ENCODE assay signal across 10 mouse cellular contexts in the genomic region with DNA sequence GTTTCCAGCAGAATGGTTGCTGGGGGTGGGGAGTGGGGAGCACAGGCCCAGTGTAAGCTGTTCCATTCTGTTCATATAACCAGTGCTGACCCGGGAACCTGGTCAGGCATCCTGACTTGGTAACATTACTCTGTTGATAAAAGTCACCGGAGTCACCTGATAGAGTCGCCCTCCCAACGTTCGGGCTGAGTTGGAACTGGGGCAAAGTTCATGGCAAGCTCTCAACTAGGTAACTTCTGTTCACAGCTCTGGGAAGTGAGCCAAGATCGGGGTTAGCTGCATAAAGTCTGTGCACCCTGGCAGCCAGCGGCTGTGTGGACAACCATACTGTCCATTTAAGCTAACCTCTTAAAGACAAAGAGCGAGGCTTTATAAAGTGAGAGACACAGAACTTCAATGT. TPM values are rescaled to one million over a fixed set of nuclear protein-coding genes. Genes with fewer than 3 reads are reported as not detected.
A peak's percentile ranks its signal among the peaks of the same experiment; 100 is the strongest.
DNase-seq lines count a peak whose midpoint lies in the region; ATAC-seq and TF ChIP-seq lines count a peak whose summit lies in the region.
"Not testable (repeated sequence)": the region's sequence is repeated elsewhere in the genome, so short reads cannot be mapped to it uniquely, and the experiment has no call there.
"Had no signal": no experiment of that assay in that cellular context is flagged by ENCODE, and none has a peak within 500 bp of the region (broad histone marks: within the 10 kb centered on the region; RNA-seq: fewer than 3 reads in every experiment).

No protein-coding gene starts in this region.

- H3K27ac ChIP-seq in kidney, embryonic 16.5 days (ENCODE audit: low read length); liver, embryonic 15.5 days (replicated peaks): not testable (repeated sequence)
- H3K27ac ChIP-seq in stomach, embryonic 16.5 days (ENCODE audit: low read length) = peak overlapping the region; percentile 52; the same call in 1 of the 2 replicates

- not testable (repeated sequence) for H3K9me3 ChIP-seq in kidney, embryonic 16.5 days (ENCODE audit: low read length); liver, embryonic 15.5 days (replicated peaks); stomach, embryonic 16.5 days (replicated peaks; ENCODE audit: control insufficient read depth, low read length)

- TF ChIP-seq POLR2A in brain, embryonic 14.5 days (IDR thresholded peaks at IDR 0.05; ENCODE audit: borderline replicate concordance, extremely low read depth, insufficient read depth, insufficient read length, poor library complexity, severe bottlenecking) = not testable (repeated sequence)

- not testable (repeated sequence) for H3K4me2 ChIP-seq in kidney, embryonic 16.5 days (replicated peaks; ENCODE audit: low read depth, low read length); liver, embryonic 15.5 days; stomach, embryonic 16.5 days (ENCODE audit: low read depth, low read length)

- H3K4me3 ChIP-seq in kidney, embryonic 16.5 days (ENCODE audit: low read length); liver, embryonic 15.5 days (replicated peaks); stomach, embryonic 16.5 days (replicated peaks; ENCODE audit: low read length): not testable (repeated sequence)

- 18% methylated on average over 8 of the region's 8 CpGs for WGBS in kidney, embryonic 16.5 days
- WGBS in liver, embryonic 15.5 days (ENCODE audit: insufficient replicate concordance) = 56% methylated on average over 8 of the region's 8 CpGs
- WGBS in stomach, embryonic 16.5 days = 36% methylated on average over 8 of the region's 8 CpGs

- not testable (repeated sequence) for H3K9ac ChIP-seq in kidney, embryonic 16.5 days (replicated peaks; ENCODE audit: low read length); liver, embryonic 15.5 days; stomach, embryonic 16.5 days (ENCODE audit: low read length)

- H3K36me3 ChIP-seq in kidney, embryonic 16.5 days (ENCODE audit: insufficient read depth, low read length); liver, embryonic 15.5 days (replicated peaks); stomach, embryonic 16.5 days (ENCODE audit: control insufficient read depth, insufficient read depth, low read length): not testable (repeated sequence)

- TF ChIP-seq CTCF in brain, embryonic 14.5 days (IDR thresholded peaks at IDR 0.05; ENCODE audit: borderline replicate concordance, extremely low read depth, insufficient read depth, insufficient read length) = not testable (repeated sequence)

- ATAC-seq in kidney, embryonic 16.5 days (ENCODE audit: low FRiP score, low TSS enrichment) = peak; percentile 74
- ATAC-seq in liver, embryonic 15.5 days (ENCODE audit: insufficient read depth) = peak; percentile 77
- ATAC-seq in megakaryocyte, adult 5-6 weeks (ENCODE audit: poor library complexity, severe bottlenecking) = peak; percentile 24; the same call in 1 of the 2 replicates
- ATAC-seq in stomach, embryonic 16.5 days (ENCODE audit: insufficient read depth, low FRiP score) = peak; percentile 87

- H3K4me1 ChIP-seq in kidney, embryonic 16.5 days (ENCODE audit: insufficient read depth, low read length) = peaks cover 18% of the 10 kb centered on the region
- H3K4me1 ChIP-seq in liver, embryonic 15.5 days (replicated peaks); stomach, embryonic 16.5 days (ENCODE audit: control insufficient read depth, insufficient read depth, low read length): not testable (repeated sequence)

- not testable (repeated sequence) for H3K27me3 ChIP-seq in kidney, embryonic 16.5 days (ENCODE audit: insufficient read depth, low read length); liver, embryonic 15.5 days; stomach, embryonic 16.5 days (ENCODE audit: control insufficient read depth, insufficient read depth, low read length)

- DNase-seq in brain, embryonic 14.5 days (ENCODE audit: low read depth) = peak; percentile 30
- peak; percentile 85 to 86 for DNase-seq in heart, adult 18-20 months
- DNase-seq in heart, postnatal 4 days = peak; percentile 90

RNA-seq across cellular contexts. Expression of a gene that starts 10.1 kb away (rescaled TPM):
- polyA plus RNA-seq in brain, embryonic 14.5 days (2012; rRNA removed) = 45.3 and 47.0 TPM in 2 replicates
- 10 to 100 TPM; 39.0 to 51.3 TPM for total RNA-seq in heart, adult 18-20 months (2021)
- total RNA-seq in heart, postnatal 4 days (2021) = 100 to 1,000 TPM; 161 to 177 TPM
- 69.0 and 69.8 TPM in 2 replicates for polyA plus RNA-seq in kidney, embryonic 16.5 days (2015; fragmentation: Nextera tagmentation; extraction: Ambion mirVana)
- 35.8 and 44.5 TPM in 2 replicates for polyA plus RNA-seq in liver, embryonic 15.5 days (2015; fragmentation: Nextera tagmentation; extraction: Ambion mirVana)
- total RNA-seq in megakaryocyte, adult 5-6 weeks (2015) = 2.5 and 6.0 TPM in 2 replicates
- total RNA-seq in megakaryocyte, adult 5-6 weeks (2017) = 10.6 and 11.8 TPM in 2 replicates
- 37.4 and 48.4 TPM in 2 replicates for polyA plus RNA-seq in stomach, embryonic 16.5 days (2015; fragmentation: Nextera tagmentation; extraction: Ambion mirVana)

RNA-seq across cellular contexts. Expression of a gene that starts 11.6 kb away (rescaled TPM):
- polyA plus RNA-seq in brain, embryonic 14.5 days (2012; rRNA removed) = 3.1 and 4.5 TPM in 2 replicates
- 100 to 1,000 TPM; 120 to 125 TPM for total RNA-seq in heart, adult 18-20 months (2021)
- total RNA-seq in heart, postnatal 4 days (2021) = 100 to 1,000 TPM; 204 to 209 TPM
- polyA plus RNA-seq in kidney, embryonic 16.5 days (2015; fragmentation: Nextera tagmentation; extraction: Ambion mirVana) = 40.9 and 45.5 TPM in 2 replicates
- polyA plus RNA-seq in liver, embryonic 15.5 days (2015; fragmentation: Nextera tagmentation; extraction: Ambion mirVana) = 12.4 and 12.6 TPM in 2 replicates
- total RNA-seq in megakaryocyte, adult 5-6 weeks (2015) = 4.2 and 8.0 TPM in 2 replicates
- 1.4 and 5.4 TPM in 2 replicates for total RNA-seq in megakaryocyte, adult 5-6 weeks (2017)
- polyA plus RNA-seq in stomach, embryonic 16.5 days (2015; fragmentation: Nextera tagmentation; extraction: Ambion mirVana) = 23.7 and 24.9 TPM in 2 replicates

RNA-seq across cellular contexts. Expression of a gene that starts 14.6 kb away (rescaled TPM):
- polyA plus RNA-seq in brain, embryonic 14.5 days (2012; rRNA removed) = not detected in 2 replicates
- total RNA-seq in heart, adult 18-20 months (2021) = not detected
- under 1 TPM in 1 of 2 experiments, not detected in 1; 0.09 TPM for total RNA-seq in heart, postnatal 4 days (2021)
- polyA plus RNA-seq in kidney, embryonic 16.5 days (2015; fragmentation: Nextera tagmentation; extraction: Ambion mirVana) = not detected in 2 replicates
- not detected in 2 replicates for polyA plus RNA-seq in liver, embryonic 15.5 days (2015; fragmentation: Nextera tagmentation; extraction: Ambion mirVana)
- total RNA-seq in megakaryocyte, adult 5-6 weeks (2015) = not detected in 2 replicates
- not detected in 2 replicates for total RNA-seq in megakaryocyte, adult 5-6 weeks (2017)
- polyA plus RNA-seq in stomach, embryonic 16.5 days (2015; fragmentation: Nextera tagmentation; extraction: Ambion mirVana) = 0.05 and 0.10 TPM in 2 replicates
- total RNA-seq: ES-E14 had no signal
- polyA plus RNA-seq: forebrain, embryonic 11.5 days; gonadal fat pad, adult 2 months had no signal

RNA-seq across cellular contexts. Expression of a gene that starts 38.9 kb away (rescaled TPM):
- 0.21 and 0.45 TPM in 2 replicates for polyA plus RNA-seq in brain, embryonic 14.5 days (2012; rRNA removed)
- 1 to 10 TPM in 1 of 2 experiments, under 1 TPM in 1; 0.80 to 1.4 TPM for total RNA-seq in heart, adult 18-20 months (2021)
- 1 to 10 TPM; 1.3 to 1.5 TPM for total RNA-seq in heart, postnatal 4 days (2021)
- polyA plus RNA-seq in kidney, embryonic 16.5 days (2015; fragmentation: Nextera tagmentation; extraction: Ambion mirVana) = 8.0 and 11.5 TPM in 2 replicates
- polyA plus RNA-seq in liver, embryonic 15.5 days (2015; fragmentation: Nextera tagmentation; extraction: Ambion mirVana) = 10.4 and 11.2 TPM in 2 replicates
- total RNA-seq in megakaryocyte, adult 5-6 weeks (2015) = 0.02 TPM in 1 of 2 replicates, not detected in the other
- not detected in 2 replicates for total RNA-seq in megakaryocyte, adult 5-6 weeks (2017)
- 1.7 and 2.2 TPM in 2 replicates for polyA plus RNA-seq in stomach, embryonic 16.5 days (2015; fragmentation: Nextera tagmentation; extraction: Ambion mirVana)

RNA-seq across cellular contexts. Expression of a gene that starts 39.5 kb away (rescaled TPM):
- polyA plus RNA-seq in brain, embryonic 14.5 days (2012; rRNA removed) = 0.49 TPM in 1 of 2 replicates, not detected in the other
- under 1 TPM in 1 of 2 experiments, not detected in 1; 0.94 TPM for total RNA-seq in heart, adult 18-20 months (2021)
- not detected for total RNA-seq in heart, postnatal 4 days (2021)
- not detected in 2 replicates for polyA plus RNA-seq in kidney, embryonic 16.5 days (2015; fragmentation: Nextera tagmentation; extraction: Ambion mirVana)
- not detected in 2 replicates for polyA plus RNA-seq in liver, embryonic 15.5 days (2015; fragmentation: Nextera tagmentation; extraction: Ambion mirVana)
- total RNA-seq in megakaryocyte, adult 5-6 weeks (2015) = not detected in 2 replicates
- total RNA-seq in megakaryocyte, adult 5-6 weeks (2017) = not detected in 2 replicates
- not detected in 2 replicates for polyA plus RNA-seq in stomach, embryonic 16.5 days (2015; fragmentation: Nextera tagmentation; extraction: Ambion mirVana)
- total RNA-seq: ES-E14 had no signal
- polyA plus RNA-seq: forebrain, embryonic 11.5 days; gonadal fat pad, adult 2 months had no signal

Comparison
In these comparisons a context has a peak if more than half of its experiments do, and no peak if none do; other contexts are left out.
1. DNase-seq: peak in every context shown above with its lines; median percentile 90 in heart, postnatal 4 days; 86 in heart, adult 18-20 months; 30 in brain, embryonic 14.5 days.
2. ATAC-seq: peak in every context shown above with its lines; median percentile 87 in stomach, embryonic 16.5 days; 77 in liver, embryonic 15.5 days; 74 in kidney, embryonic 16.5 days; 24 in megakaryocyte, adult 5-6 weeks.